Mouse (Mus musculus): ENCODE results near the gene Enpp1.

Gene Enpp1

GRCm38 (mm10) chr10:24711480-24712366, at the start of gene Enpp1:
TSS of gene Enpp1 (minus strand) at chr10:24712159.
- in situ Hi-C loops (cut with MboI; ENCODE audit: unreplicated experiment in 2 of 2) = no loop called here

GRCm38 (mm10) chr10:24758326-24758915, 46.5 kb upstream of the Enpp1 start:
- in situ Hi-C loops (cut with MboI; ENCODE audit: unreplicated experiment in 2 of 2) = no loop called here

GRCm38 (mm10) chr10:24754874-24755540, 43.0 kb upstream of the Enpp1 start:
- in situ Hi-C loops (cut with MboI; ENCODE audit: unreplicated experiment in 2 of 2) = no loop called here

- in situ Hi-C loops (cut with MboI; ENCODE audit: unreplicated experiment in 2 of 2) = no loop called here
Observed at GRCm38 (mm10) chr10:24754251-24754835, 42.4 kb upstream of the Enpp1 start.

- in situ Hi-C loops (cut with MboI; ENCODE audit: unreplicated experiment in 2 of 2) = no loop called here
Observed at GRCm38 (mm10) chr10:24753536-24754250, 41.7 kb upstream of the Enpp1 start.

- in situ Hi-C loops (cut with MboI; ENCODE audit: unreplicated experiment in 2 of 2) = no loop called here
Observed at GRCm38 (mm10) chr10:24742950-24743487, 31.1 kb upstream of the Enpp1 start.

GRCm38 (mm10) chr10:24741229-24742198, 29.6 kb upstream of the Enpp1 start:
- in situ Hi-C loops (cut with MboI; ENCODE audit: unreplicated experiment in 2 of 2) = no loop called here

- in situ Hi-C loops (cut with MboI; ENCODE audit: unreplicated experiment in 2 of 2) = no loop called here
Observed at GRCm38 (mm10) chr10:24739171-24739570, 27.2 kb upstream of the Enpp1 start.

GRCm38 (mm10) chr10:24738456-24738855, 26.5 kb upstream of the Enpp1 start:
- in situ Hi-C loops (cut with MboI; ENCODE audit: unreplicated experiment in 2 of 2) = no loop called here

GRCm38 (mm10) chr10:24735027-24735777, 23.2 kb upstream of the Enpp1 start:
- in situ Hi-C loops (cut with MboI; ENCODE audit: unreplicated experiment in 2 of 2) = no loop called here

GRCm38 (mm10) chr10:24727478-24727877, 15.5 kb upstream of the Enpp1 start:
- in situ Hi-C loops (cut with MboI; ENCODE audit: unreplicated experiment in 2 of 2) = no loop called here

GRCm38 (mm10) chr10:24725197-24725596, 13.2 kb upstream of the Enpp1 start:
- in situ Hi-C loops (cut with MboI; ENCODE audit: unreplicated experiment in 2 of 2) = no loop called here

GRCm38 (mm10) chr10:24721841-24722240, 9.9 kb upstream of the Enpp1 start:
- in situ Hi-C loops (cut with MboI; ENCODE audit: unreplicated experiment in 2 of 2) = no loop called here

- in situ Hi-C loops (cut with MboI; ENCODE audit: unreplicated experiment in 2 of 2) = no loop called here
Observed at GRCm38 (mm10) chr10:24719383-24719782, 7.4 kb upstream of the Enpp1 start.

GRCm38 (mm10) chr10:24718720-24719119, 6.8 kb upstream of the Enpp1 start:
- in situ Hi-C loops (cut with MboI; ENCODE audit: unreplicated experiment in 2 of 2) = no loop called here

- in situ Hi-C loops (cut with MboI; ENCODE audit: unreplicated experiment in 2 of 2) = no loop called here
Observed at GRCm38 (mm10) chr10:24718058-24718457, 6.1 kb upstream of the Enpp1 start.

- in situ Hi-C loops (cut with MboI; ENCODE audit: unreplicated experiment in 2 of 2) = no loop called here
Observed at GRCm38 (mm10) chr10:24716232-24716631, 4.3 kb upstream of the Enpp1 start.

GRCm38 (mm10) chr10:24712901-24713300, 942 bp upstream of the Enpp1 start:
- in situ Hi-C loops (cut with MboI; ENCODE audit: unreplicated experiment in 2 of 2) = no loop called here
